Mouse (Mus musculus): ENCODE measurements around the gene Vps45.

GRCm38 (mm10) chr3:96017461-96017860, 40.8 kb downstream of the Vps45 start:
- TF ChIP-seq CTCF (conservative IDR thresholded peaks at IDR 0.05; ENCODE audit: low read length) (no peak), NANOG (IDR thresholded peaks at IDR 0.05; ENCODE audit: borderline replicate concordance, low read length) (no peak)

All from E14TG2a.4 (cell line).